Mouse (Mus musculus) liver, embryonic 15.5 days (tissue): ENCODE measurements around the gene Elmo3. TPM values are rescaled to one million over a fixed set of nuclear protein-coding genes. Genes with fewer than 3 reads are reported as not detected.

Experiments used
- ATAC-seq: fragments of 200-750 bp; cut with Nextera tagmentation; 2 replicates; pipeline ENCODE4 v1.8.0; 2017; ENCODE audit warnings: moderate number of reproducible peaks, mild to moderate bottlenecking, moderate library complexity; ENCODE audit not compliant: insufficient read depth
- H3K27ac ChIP-seq: fragments of 300-500 bp; sonication (generic); replicated peaks from 2 replicates; pipeline ENCODE4 v1.5.1; 2015; ENCODE audit warnings: mild to moderate bottlenecking, inconsistent platforms
- H3K27me3 ChIP-seq: fragments of 300-500 bp; sonication (generic); 2 replicates; pipeline ENCODE4 v1.6.1; 2015; ENCODE audit warnings: mild to moderate bottlenecking, inconsistent platforms
- H3K36me3 ChIP-seq: fragments of 300-500 bp; sonication (generic); replicated peaks from 2 replicates; pipeline ENCODE4 v1.6.1; 2015; ENCODE audit warnings: moderate library complexity, mild to moderate bottlenecking, inconsistent platforms
- H3K4me1 ChIP-seq: fragments of 300-500 bp; sonication (generic); replicated peaks from 2 replicates; pipeline ENCODE4 v1.6.1; 2015; ENCODE audit warnings: inconsistent platforms
- H3K4me2 ChIP-seq: fragments of 300-500 bp; sonication (generic); 2 replicates; pipeline ENCODE4 v1.6.1; 2015; ENCODE audit warnings: moderate library complexity, mild to moderate bottlenecking, inconsistent platforms
- H3K4me3 ChIP-seq: fragments of 300-500 bp; sonication (generic); replicated peaks from 2 replicates; pipeline ENCODE4 v1.5.1; 2015; ENCODE audit warnings: mild to moderate bottlenecking, inconsistent platforms
- H3K9ac ChIP-seq: fragments of 300-500 bp; sonication (generic); 2 replicates; pipeline ENCODE4 v1.6.1; 2015; ENCODE audit warnings: moderate library complexity, mild to moderate bottlenecking, inconsistent platforms
- H3K9me3 ChIP-seq: fragments of 300-500 bp; sonication (generic); replicated peaks from 2 replicates; pipeline ENCODE4 v1.6.1; 2016; ENCODE audit warnings: inconsistent platforms
- WGBS: fragments of 180-500 bp; shearing (Covaris S2); methylation state at CpG from one replicate; pipeline ENCODE4 v1.1.7; 2015; ENCODE audit warnings: mixed read lengths; ENCODE audit not compliant: insufficient replicate concordance; 5-methylcytosine and 5-hydroxymethylcytosine counted together
- microRNA counts: library from miRNA; unstranded; fragments of <30 nt; microRNA quantifications from one replicate; lab custom pipeline; 2016
- microRNA-seq: library from miRNA; unstranded; fragments of <30 nt; microRNA quantifications from one replicate; pipeline ENCODE4, GENCODE M21; 2016
- polyA plus RNA-seq: library from polyadenylated mRNA; unstranded; fragments of >200 nt; fragmentation: Nextera tagmentation; extraction: Ambion mirVana; gene quantifications from 2 replicates; pipeline ENCODE4 v1.2.1, GENCODE M21; 2015

The Elmo3 gene
- polyA plus RNA-seq, 1 experiment from 2014 or later, result 3.4 TPM

DNA sequence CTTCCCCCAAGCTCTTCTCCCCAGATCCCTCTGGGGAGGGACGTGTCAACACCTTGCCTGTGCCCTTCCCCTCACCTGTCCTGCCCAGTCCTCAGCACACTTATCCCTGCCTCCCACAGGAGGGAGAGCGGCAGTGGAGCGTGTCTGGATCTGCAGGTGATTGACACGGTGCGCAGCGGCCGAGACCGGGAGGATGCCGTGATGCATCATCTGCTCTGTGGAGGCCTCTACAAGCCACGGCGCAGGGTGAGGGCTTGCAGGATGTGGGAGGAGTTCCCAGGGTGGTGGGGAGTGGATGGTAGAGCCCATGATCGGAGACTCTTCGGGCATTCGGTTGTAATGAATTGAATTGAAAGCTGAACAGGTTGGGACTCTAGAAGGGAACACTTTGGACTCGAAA, 53.8 kb downstream of the Elmo3 start:
- 69% methylated on average over 15 of the region's 15 CpGs for WGBS
- Histone ChIP-seq H3K27me3 (peaks cover 33% of the 10 kb centered on the region), H3K4me3 (no peak overlapping the region), H3K4me1 (no peaks in the 10 kb centered on the region), H3K4me2 (no peak overlapping the region), H3K9ac (no peak overlapping the region), H3K9me3 (no peaks in the 10 kb centered on the region), H3K36me3 (no peaks in the 10 kb centered on the region), H3K27ac (no peak overlapping the region)
- ATAC-seq, result no peak

DNA sequence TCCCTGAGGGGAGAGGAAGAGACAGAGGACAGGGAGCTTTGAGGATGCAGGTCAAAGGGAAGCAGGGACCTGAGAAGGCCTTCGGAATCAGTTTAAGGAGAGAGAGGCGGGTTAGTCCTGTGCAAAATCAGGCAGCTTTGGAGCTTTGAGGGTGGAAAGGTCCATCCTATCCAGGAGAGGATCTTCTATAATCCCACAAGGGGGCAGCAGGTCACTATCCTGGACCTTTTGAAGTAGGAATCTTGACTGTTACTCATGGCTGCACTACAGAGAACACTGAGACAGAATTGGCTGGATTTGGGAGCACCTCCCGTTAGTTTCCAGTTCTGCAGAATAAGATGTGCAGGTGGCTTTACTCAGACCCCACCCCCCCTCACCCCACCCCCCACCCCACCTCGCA, 54.2 kb downstream of the Elmo3 start:
- no peak for ATAC-seq
- Histone ChIP-seq H3K4me3 (no peak overlapping the region), H3K36me3 (no peaks in the 10 kb centered on the region), H3K27me3 (peaks cover 35% of the 10 kb centered on the region), H3K9me3 (no peaks in the 10 kb centered on the region), H3K4me1 (no peaks in the 10 kb centered on the region), H3K4me2 (no peak overlapping the region), H3K9ac (no peak overlapping the region), H3K27ac (no peak overlapping the region)
- WGBS, result 47% methylated on average over 4 of the region's 4 CpGs

MicroRNAs within 50 kb of the gene (microRNA counts, 519-probe panel; counts per million panel counts)
- 2,410 counts per million, percentile 41 among the panel's probes with 10 or more counts for microRNA mmu-miR-328 (lab: Ali Mortazavi, UCI)

Small RNA genes lying within 50 kb of the gene (microRNA-seq; reads per million reads assigned to microRNA genes)
- gene Gm27320, result not detected
- 310 reads per million, percentile 65 among the genes with 10 or more reads in this experiment for gene Mir328

Other genes with a start within 250 kb of the Elmo3 start
- not detected in 2 replicates for gene Ces3b, start 221.8 kb upstream of the Elmo3 start, polyA plus RNA-seq
- not detected in 2 replicates for gene Ces4a, start 173.8 kb upstream of the Elmo3 start, polyA plus RNA-seq
- gene Cbfb, start 134.9 kb upstream of the Elmo3 start, polyA plus RNA-seq, result 6.5 and 7.0 TPM in 2 replicates
- gene D230025D16Rik, start 80.5 kb upstream of the Elmo3 start, polyA plus RNA-seq, result 16.9 and 20.3 TPM in 2 replicates
- 2.3 and 2.4 TPM in 2 replicates for gene B3gnt9, start 50.4 kb upstream of the Elmo3 start, polyA plus RNA-seq
- 14.9 and 15.5 TPM in 2 replicates for gene Tradd, start 41.0 kb upstream of the Elmo3 start, polyA plus RNA-seq
- gene Fbxl8, start 41.0 kb upstream of the Elmo3 start, polyA plus RNA-seq, result 1.2 and 1.3 TPM in 2 replicates
- gene Hsf4, start 35.8 kb upstream of the Elmo3 start, polyA plus RNA-seq, result not detected in 2 replicates
- gene Nol3, start 29.5 kb upstream of the Elmo3 start, polyA plus RNA-seq, result 0.22 and 0.30 TPM in 2 replicates
- 0.59 and 0.68 TPM in 2 replicates for gene 4931428F04Rik, start 15.7 kb upstream of the Elmo3 start, polyA plus RNA-seq
- gene Exoc3l, start 9.5 kb upstream of the Elmo3 start, polyA plus RNA-seq, result 6.0 and 6.7 TPM in 2 replicates
- gene E2f4, start 7.9 kb upstream of the Elmo3 start, polyA plus RNA-seq, result 197 and 211 TPM in 2 replicates
- 10.4 and 11.8 TPM in 2 replicates for gene Lrrc29, start 20.7 kb downstream of the Elmo3 start, polyA plus RNA-seq
- 91.2 and 91.8 TPM in 2 replicates for gene Tmem208, start 20.8 kb downstream of the Elmo3 start, polyA plus RNA-seq
- gene Fhod1, start 42.4 kb downstream of the Elmo3 start, polyA plus RNA-seq, result 0.53 and 0.70 TPM in 2 replicates
- gene Slc9a5, start 43.2 kb downstream of the Elmo3 start, polyA plus RNA-seq, result 0.13 TPM in 2 replicates
- gene Plekhg4, start 67.7 kb downstream of the Elmo3 start, polyA plus RNA-seq, result not detected in 2 replicates
- gene Kctd19, start 107.9 kb downstream of the Elmo3 start, polyA plus RNA-seq, result not detected in 2 replicates
- gene Lrrc36, start 108.0 kb downstream of the Elmo3 start, polyA plus RNA-seq, result 0.12 and 0.13 TPM in 2 replicates
- 3.1 and 4.8 TPM in 2 replicates for gene Tppp3, start 165.9 kb downstream of the Elmo3 start, polyA plus RNA-seq
- 1.9 and 2.3 TPM in 2 replicates for gene Zdhhc1, start 191.3 kb downstream of the Elmo3 start, polyA plus RNA-seq
- gene Hsd11b2, start 213.2 kb downstream of the Elmo3 start, polyA plus RNA-seq, result 0.40 and 0.58 TPM in 2 replicates